Mouse (Mus musculus) WW6 (cell line): ENCODE measurements around the gene Itprip.

Source experiments
- DNase-seq: peaks from one replicate; pipeline ENCODE4 v3.0.0-alpha.2; 2013; ENCODE audit warnings: low read depth, low spot score

Gene Itprip

GRCm38 (mm10) chr19:47885886-47886285 lies 33.2 kb downstream of the Itprip start:
- DNase-seq = no peak

- DNase-seq = no peak
Measured at GRCm38 (mm10) chr19:47885191-47885743, 33.8 kb downstream of the Itprip start.

- no peak for DNase-seq
Measured at GRCm38 (mm10) chr19:47884296-47885085, 34.6 kb downstream of the Itprip start.

GRCm38 (mm10) chr19:47882882-47883254 lies 36.2 kb downstream of the Itprip start:
- DNase-seq = no peak

GRCm38 (mm10) chr19:47882151-47882881 lies 36.8 kb downstream of the Itprip start:
- peak; percentile 70 for DNase-seq

GRCm38 (mm10) chr19:47881538-47881937 lies 37.6 kb downstream of the Itprip start:
- no peak for DNase-seq

- no peak for DNase-seq
Measured at GRCm38 (mm10) chr19:47876252-47876651, 42.8 kb downstream of the Itprip start.

- peak; percentile 39 for DNase-seq
Measured at GRCm38 (mm10) chr19:47871515-47871914, 47.6 kb downstream of the Itprip start.

GRCm38 (mm10) chr19:47870102-47870666 lies 48.9 kb downstream of the Itprip start:
- DNase-seq = no peak

- no peak for DNase-seq
Measured at GRCm38 (mm10) chr19:47869516-47869915, 49.6 kb downstream of the Itprip start.

GRCm38 (mm10) chr19:47868951-47869350 lies 50.1 kb downstream of the Itprip start:
- DNase-seq = no peak

GRCm38 (mm10) chr19:47867628-47868175 lies 51.4 kb downstream of the Itprip start:
- no peak for DNase-seq

- DNase-seq = peak; percentile 85
Measured at GRCm38 (mm10) chr19:47865353-47865947, 53.6 kb downstream of the Itprip start, which contains the start of gene Gsto2. Gsto2 (plus strand) TSS chr19:47865534.

GRCm38 (mm10) chr19:47864721-47865120 lies 54.4 kb downstream of the Itprip start:
- no peak for DNase-seq

GRCm38 (mm10) chr19:47864051-47864450 lies 55.0 kb downstream of the Itprip start:
- DNase-seq = no peak

- no peak for DNase-seq
Measured at GRCm38 (mm10) chr19:47862581-47862980, 56.5 kb downstream of the Itprip start.

- no peak for DNase-seq
Measured at GRCm38 (mm10) chr19:47859180-47859579, 59.9 kb downstream of the Itprip start.

- no peak for DNase-seq
Measured at GRCm38 (mm10) chr19:47857957-47858942, 60.8 kb downstream of the Itprip start.

GRCm38 (mm10) chr19:47854796-47855783 lies 64.0 kb downstream of the Itprip start, which contains the start of gene Gsto1:
Gsto1 (plus strand) TSS chr19:47854970.
- peak; percentile 62 for DNase-seq
